Mouse (Mus musculus): ENCODE data around the gene Zfp652. TPM values are rescaled to one million over a fixed set of nuclear protein-coding genes. Genes with fewer than 3 reads are reported as not detected.

Zfp652 gene
- total and polyA plus RNA-seq, 2 experiments from 2014 or later = 12.6 to 25.3 TPM

DNA sequence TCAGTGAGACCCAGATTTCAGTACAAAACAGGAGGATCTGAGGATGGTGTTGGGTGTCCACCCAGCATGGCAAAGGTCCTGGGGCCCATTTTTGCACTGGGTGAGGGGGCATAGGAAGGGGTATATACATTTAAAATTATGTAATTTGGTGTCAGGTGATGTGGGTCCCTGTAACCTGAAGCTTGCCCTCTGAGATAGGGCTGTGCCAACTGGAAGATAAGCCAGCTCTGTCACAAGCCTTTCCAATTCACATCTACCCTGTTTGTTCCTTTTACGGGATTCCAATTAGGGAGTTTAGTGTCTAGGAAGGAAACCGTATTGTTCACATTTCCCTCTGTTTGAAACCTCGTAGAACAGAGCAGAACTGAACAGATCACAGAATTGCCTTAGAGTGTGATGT is 60.8 kb downstream of the Zfp652 start:
- Histone ChIP-seq H3K4me3 (ENCODE audit: low read depth, low read length) (no peak overlapping the region), H3K27me3 (ENCODE audit: insufficient read depth, low read length) (no peaks in the 10 kb centered on the region), H3K36me3 (ENCODE audit: insufficient read depth, low read length) (peaks cover 6% of the 10 kb centered on the region), H3K4me1 (ENCODE audit: insufficient read depth, low read length) (no peaks in the 10 kb centered on the region), H3K27ac (ENCODE audit: low read depth, low read length) (no peak overlapping the region), H3K9me3 (ENCODE audit: low read length) (no peaks in the 10 kb centered on the region), H3K9ac (replicated peaks; ENCODE audit: low read length, poor library complexity, severe bottlenecking) (no peak overlapping the region), H3K4me2 (ENCODE audit: low read depth, low read length, poor library complexity, severe bottlenecking) (no peak overlapping the region)
- DNase-seq (ENCODE audit: low spot score) (no peak), ATAC-seq (ENCODE audit: low FRiP score) (no peak)
- no peak for TF ChIP-seq CTCF (IDR thresholded peaks at IDR 0.05)
- 88% methylated on average over 3 of the region's 3 CpGs for whole genome bisulfite sequencing

DNA sequence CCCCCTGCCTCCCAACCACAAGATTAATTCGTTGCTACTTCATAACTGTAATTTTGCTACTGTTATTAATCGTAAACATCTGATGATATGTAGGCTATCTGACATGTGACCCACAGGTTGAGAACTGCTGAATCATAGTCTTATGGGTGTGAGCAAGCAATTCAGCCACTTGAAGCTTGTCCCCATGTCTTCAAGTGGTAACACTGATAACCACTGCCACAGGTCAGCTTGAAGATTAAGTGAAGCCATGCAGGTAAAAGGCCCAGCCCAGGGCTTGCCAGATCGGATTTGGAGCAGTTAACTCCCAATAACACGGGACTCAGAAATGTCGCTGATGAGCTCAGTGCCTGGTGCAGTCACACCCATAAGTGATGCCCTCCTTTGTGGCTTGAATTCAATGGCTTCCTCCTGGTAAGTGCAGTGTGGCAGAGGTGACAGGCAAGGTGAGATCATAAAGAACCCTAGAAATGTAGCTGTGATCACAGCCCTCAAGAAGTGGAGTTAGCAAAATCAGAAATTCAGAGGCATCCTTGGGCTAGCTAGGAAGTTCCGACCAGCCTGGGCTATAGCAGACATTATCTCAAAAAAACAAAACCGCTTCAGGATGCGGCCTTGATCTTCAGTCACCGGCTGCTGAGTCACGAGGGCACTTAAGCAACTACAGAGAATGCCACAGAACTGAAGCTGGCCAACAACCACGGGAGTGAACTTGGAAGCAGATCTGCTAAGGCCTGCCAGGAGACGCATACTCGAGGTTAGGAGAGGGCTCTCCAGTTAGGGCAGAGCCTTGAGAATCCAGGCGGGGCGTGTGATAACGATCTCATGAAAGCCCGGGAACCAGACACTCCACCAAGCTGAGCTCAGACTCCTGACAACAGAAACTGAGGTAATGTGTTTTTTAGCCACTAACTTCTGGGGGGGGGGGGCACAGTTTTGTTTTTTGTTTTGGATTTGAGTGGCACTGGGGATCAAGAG is 65.1 kb downstream of the Zfp652 start:
- peaks cover 4% of the 10 kb centered on the region; the same call in 1 of the 2 replicates for H3K36me3 ChIP-seq (ENCODE audit: insufficient read depth, low read length)
- no peaks in the 10 kb centered on the region for H3K27me3 ChIP-seq (ENCODE audit: insufficient read depth, low read length)
- H3K27ac ChIP-seq (ENCODE audit: low read depth, low read length) = no peak overlapping the region
- H3K9ac ChIP-seq (replicated peaks; ENCODE audit: low read length, poor library complexity, severe bottlenecking) = no peak overlapping the region
- no peaks in the 10 kb centered on the region for H3K4me1 ChIP-seq (ENCODE audit: insufficient read depth, low read length)
- ATAC-seq (ENCODE audit: low FRiP score) = no peak
- no peak overlapping the region for H3K4me2 ChIP-seq (ENCODE audit: low read depth, low read length, poor library complexity, severe bottlenecking)
- H3K4me3 ChIP-seq (ENCODE audit: low read depth, low read length) = no peak overlapping the region
- 82% methylated on average over 17 of the region's 17 CpGs for WGBS
- DNase-seq (ENCODE audit: low spot score) = no peak
- TF ChIP-seq CTCF (IDR thresholded peaks at IDR 0.05) = no peak
- no peaks in the 10 kb centered on the region for H3K9me3 ChIP-seq (ENCODE audit: low read length)

DNA sequence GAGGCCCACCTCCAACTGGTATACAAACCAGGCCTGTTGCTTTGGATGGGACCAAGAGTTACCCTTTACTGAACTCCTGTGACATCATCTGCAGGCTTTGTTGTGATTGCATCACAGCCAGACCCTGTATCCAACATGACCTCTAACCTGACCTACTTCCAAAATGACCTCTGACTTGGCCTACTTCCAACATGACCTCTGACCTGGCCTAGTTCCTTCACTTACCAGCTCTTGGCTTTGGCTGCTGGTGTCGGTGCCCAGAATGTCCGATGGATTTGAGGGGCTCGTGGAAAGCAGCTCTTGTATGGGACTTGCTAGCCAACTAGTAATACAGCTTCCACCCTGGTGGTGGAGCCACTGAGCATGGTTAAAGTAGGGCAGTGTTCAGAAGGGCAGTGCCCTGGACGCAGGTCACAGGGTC is 66.4 kb downstream of the Zfp652 start:
- Histone ChIP-seq H3K4me1 (ENCODE audit: insufficient read depth, low read length) (no peaks in the 10 kb centered on the region), H3K4me3 (ENCODE audit: low read depth, low read length) (no peak overlapping the region), H3K36me3 (ENCODE audit: insufficient read depth, low read length) (no peaks in the 10 kb centered on the region; the same call in 1 of the 2 replicates), H3K27ac (ENCODE audit: low read depth, low read length) (no peak overlapping the region), H3K4me2 (ENCODE audit: low read depth, low read length, poor library complexity, severe bottlenecking) (no peak overlapping the region), H3K27me3 (ENCODE audit: insufficient read depth, low read length) (no peaks in the 10 kb centered on the region), H3K9ac (replicated peaks; ENCODE audit: low read length, poor library complexity, severe bottlenecking) (no peak overlapping the region), H3K9me3 (ENCODE audit: low read length) (no peaks in the 10 kb centered on the region)
- WGBS = 84% methylated on average over 4 of the region's 4 CpGs
- DNase-seq (ENCODE audit: low spot score) (no peak), ATAC-seq (ENCODE audit: low FRiP score) (no peak)
- peak; percentile 27; the same call in 1 of the 2 replicates for TF ChIP-seq CTCF (IDR thresholded peaks at IDR 0.05)

DNA sequence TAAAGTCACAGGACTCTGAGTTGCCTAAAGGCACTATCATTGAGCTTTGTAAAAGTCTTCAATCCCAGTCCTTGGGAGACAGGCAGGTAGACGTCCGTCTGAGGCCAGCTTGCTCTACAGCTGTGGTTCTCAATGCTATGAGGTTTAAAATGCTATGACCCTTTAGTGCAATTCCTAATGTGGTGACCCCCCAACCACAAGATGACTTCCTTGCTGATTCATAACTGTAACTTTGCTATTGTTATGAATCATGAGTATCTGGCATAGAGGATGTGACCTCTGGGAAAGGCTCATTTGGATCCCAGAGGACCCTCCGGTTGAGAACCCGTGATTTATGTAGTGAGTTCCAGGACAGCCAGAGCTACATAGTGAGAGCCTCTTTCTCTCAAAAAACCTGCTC is 66.9 kb downstream of the Zfp652 start:
- Histone ChIP-seq H3K27ac (ENCODE audit: low read depth, low read length) (no peak overlapping the region), H3K4me2 (ENCODE audit: low read depth, low read length, poor library complexity, severe bottlenecking) (no peak overlapping the region), H3K4me3 (ENCODE audit: low read depth, low read length) (no peak overlapping the region), H3K4me1 (ENCODE audit: insufficient read depth, low read length) (no peaks in the 10 kb centered on the region), H3K27me3 (ENCODE audit: insufficient read depth, low read length) (no peaks in the 10 kb centered on the region), H3K36me3 (ENCODE audit: insufficient read depth, low read length) (no peaks in the 10 kb centered on the region; the same call in 1 of the 2 replicates), H3K9me3 (ENCODE audit: low read length) (no peaks in the 10 kb centered on the region), H3K9ac (replicated peaks; ENCODE audit: low read length, poor library complexity, severe bottlenecking) (no peak overlapping the region)
- ATAC-seq (ENCODE audit: low FRiP score) (no peak), DNase-seq (ENCODE audit: low spot score) (no peak)
- no peak for TF ChIP-seq CTCF (IDR thresholded peaks at IDR 0.05)
- WGBS = 93% methylated on average over 4 of the region's 4 CpGs

DNA sequence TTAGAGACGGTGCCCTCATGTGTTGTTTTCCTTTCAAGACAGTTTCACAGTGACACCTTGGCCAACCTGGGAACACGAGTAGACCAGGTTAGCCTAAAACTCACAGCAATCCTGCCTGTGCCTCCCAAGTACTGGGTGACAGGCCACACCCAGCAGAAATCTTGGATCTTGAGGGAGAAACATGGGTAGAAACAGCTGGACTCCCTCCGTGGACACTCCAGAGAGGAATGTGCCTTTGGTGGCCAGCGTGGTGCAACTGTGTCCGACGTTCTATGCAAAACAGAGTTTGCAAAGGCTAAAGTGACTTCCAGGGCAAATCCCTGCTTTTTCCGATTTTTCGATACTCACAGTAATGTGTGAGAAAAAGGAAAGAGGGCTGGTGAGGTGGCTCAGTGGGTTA is 68.0 kb downstream of the Zfp652 start:
- no peak for TF ChIP-seq CTCF (IDR thresholded peaks at IDR 0.05)
- no peaks in the 10 kb centered on the region for H3K4me1 ChIP-seq (ENCODE audit: insufficient read depth, low read length)
- H3K36me3 ChIP-seq (ENCODE audit: insufficient read depth, low read length) = no peaks in the 10 kb centered on the region; the same call in 1 of the 2 replicates
- DNase-seq (ENCODE audit: low spot score) (no peak), ATAC-seq (ENCODE audit: low FRiP score) (no peak)
- no peak overlapping the region for H3K9ac ChIP-seq (replicated peaks; ENCODE audit: low read length, poor library complexity, severe bottlenecking)
- H3K27ac ChIP-seq (ENCODE audit: low read depth, low read length) = no peak overlapping the region
- H3K4me2 ChIP-seq (ENCODE audit: low read depth, low read length, poor library complexity, severe bottlenecking) = no peak overlapping the region
- WGBS = 93% methylated on average over 8 of the region's 8 CpGs
- H3K9me3 ChIP-seq (ENCODE audit: low read length) = no peaks in the 10 kb centered on the region
- H3K27me3 ChIP-seq (ENCODE audit: insufficient read depth, low read length) = no peaks in the 10 kb centered on the region
- no peak overlapping the region for H3K4me3 ChIP-seq (ENCODE audit: low read depth, low read length)

DNA sequence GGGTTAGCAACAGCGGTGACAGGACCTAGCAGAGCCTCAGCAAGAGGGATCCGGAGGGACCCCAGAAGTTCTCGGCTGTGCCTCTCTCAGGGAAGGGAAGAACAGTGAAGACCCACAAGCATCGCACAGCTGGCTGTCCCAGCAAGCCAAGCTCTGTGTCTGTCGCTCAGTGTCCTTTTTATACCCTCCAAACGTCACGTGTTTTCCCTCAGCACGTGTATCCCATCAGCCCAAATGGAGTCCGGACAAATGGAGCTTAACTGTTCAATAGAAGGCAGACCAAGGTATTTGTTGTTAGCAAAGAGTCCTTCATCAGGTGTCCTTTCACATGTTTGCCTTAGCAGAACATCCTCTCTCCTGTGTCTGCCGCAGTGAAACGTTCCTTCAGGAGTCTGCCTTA is 69.1 kb downstream of the Zfp652 start:
- Histone ChIP-seq H3K9ac (replicated peaks; ENCODE audit: low read length, poor library complexity, severe bottlenecking) (no peak overlapping the region), H3K27me3 (ENCODE audit: insufficient read depth, low read length) (no peaks in the 10 kb centered on the region), H3K9me3 (ENCODE audit: low read length) (no peaks in the 10 kb centered on the region), H3K4me3 (ENCODE audit: low read depth, low read length) (no peak overlapping the region), H3K27ac (ENCODE audit: low read depth, low read length) (no peak overlapping the region), H3K36me3 (ENCODE audit: insufficient read depth, low read length) (no peaks in the 10 kb centered on the region; the same call in 1 of the 2 replicates), H3K4me1 (ENCODE audit: insufficient read depth, low read length) (no peaks in the 10 kb centered on the region), H3K4me2 (ENCODE audit: low read depth, low read length, poor library complexity, severe bottlenecking) (no peak overlapping the region)
- ATAC-seq (ENCODE audit: low FRiP score) (no peak), DNase-seq (ENCODE audit: low spot score) (no peak)
- 80% methylated on average over 11 of the region's 11 CpGs for WGBS
- TF ChIP-seq CTCF (IDR thresholded peaks at IDR 0.05) = no peak

Data from midbrain, postnatal 0 days (tissue).